Mouse (Mus musculus): ENCODE results near the gene Map2k3.

- TF ChIP-seq CTCF (IDR thresholded peaks at IDR 0.05) (no peak), EP300 (IDR thresholded peaks at IDR 0.05) (no peak)
These were observed 4.1 kb downstream of the Map2k3 start for GRCm38 (mm10) chr11:60935975-60936373.
